Mouse (Mus musculus): Measurements from ENCODE around the gene Gpr157. TPM values are rescaled to one million over a fixed set of nuclear protein-coding genes. Genes with fewer than 3 reads are reported as not detected.

Gpr157 gene
- 3.6 and 3.7 TPM in 2 replicates for polyA plus RNA-seq (2012; rRNA removed; ENCODE audit: low replicate concordance)

DNA sequence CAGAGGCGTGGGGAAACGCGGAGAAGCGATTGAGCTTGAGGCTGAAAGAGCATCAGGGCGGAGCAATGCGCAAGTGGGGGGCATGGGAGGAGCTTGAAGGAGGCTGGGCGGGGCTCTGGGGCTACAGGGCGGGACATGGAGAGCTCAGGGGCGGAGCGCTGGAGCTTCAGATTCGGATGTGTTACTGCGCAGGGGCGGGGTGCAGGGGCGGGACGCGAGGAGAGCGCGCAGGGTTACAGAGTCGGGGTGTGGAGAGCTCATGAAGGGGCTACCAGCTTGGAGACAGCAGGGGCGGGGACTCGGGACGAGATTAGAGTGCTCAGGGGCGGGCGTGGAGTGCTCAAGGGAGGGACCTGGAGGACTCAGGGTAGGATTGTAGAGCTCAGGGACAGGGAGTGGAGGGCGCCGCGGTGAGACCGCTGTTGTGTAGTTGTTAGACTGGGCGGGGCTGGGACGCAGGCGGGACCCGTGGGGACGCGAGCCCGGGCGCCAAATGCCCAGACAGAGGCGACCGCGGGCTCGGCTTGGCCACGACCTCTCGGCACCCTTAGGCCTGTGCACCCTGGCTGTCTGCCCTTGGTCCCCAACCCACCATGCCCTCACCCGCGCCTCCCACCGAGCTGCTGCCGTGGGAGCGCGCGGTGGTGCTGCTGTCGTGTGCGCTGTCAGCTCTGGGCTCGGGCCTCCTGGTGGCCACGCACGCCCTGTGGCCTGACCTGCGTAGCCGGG is at the start of gene Gpr157:
TSS of gene Gpr157 (plus strand) at position 205 of the 729 bp plus-strand sequence.

DNA sequence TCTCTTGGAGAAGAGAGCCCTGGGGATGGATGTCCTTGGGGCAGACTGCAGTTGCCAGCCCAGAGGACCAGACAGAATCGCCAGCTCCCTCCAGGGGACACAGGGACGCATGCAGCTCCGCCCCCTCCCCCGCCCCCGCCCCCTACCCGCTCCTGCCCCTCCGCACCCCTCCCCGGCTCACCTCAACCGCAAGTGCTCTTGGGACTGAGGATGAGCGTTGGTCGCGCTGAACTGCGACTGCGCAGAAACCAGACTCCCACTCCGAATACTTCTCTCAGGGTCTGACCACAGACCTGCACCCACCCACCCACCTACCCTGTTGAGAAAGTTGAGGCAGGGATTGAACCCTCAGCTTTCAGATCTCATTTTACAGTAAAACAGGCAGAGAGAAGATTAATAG is 31.9 kb downstream of the Gpr157 start, which contains the start of gene Slc2a5:
TSS of gene Slc2a5 (plus strand) at position 229 of the 400 bp plus-strand sequence.

Other genes starting within 250 kb of the Gpr157 start
- gene Spsb1, start 132.3 kb upstream of the Gpr157 start, polyA plus RNA-seq (2012; rRNA removed; ENCODE audit: low replicate concordance) = 20.8 and 30.3 TPM in 2 replicates
- gene H6pd, start 78.3 kb upstream of the Gpr157 start, polyA plus RNA-seq (2012; rRNA removed; ENCODE audit: low replicate concordance) = 15.0 and 25.2 TPM in 2 replicates
- gene Slc2a5, start 31.9 kb downstream of the Gpr157 start, polyA plus RNA-seq (2012; rRNA removed; ENCODE audit: low replicate concordance) = 164 and 279 TPM in 2 replicates
- 63.9 and 194 TPM in 2 replicates for gene Slc2a7, start 61.6 kb downstream of the Gpr157 start, polyA plus RNA-seq (2012; rRNA removed; ENCODE audit: low replicate concordance)
- gene Car6, start 114.0 kb downstream of the Gpr157 start, polyA plus RNA-seq (2012; rRNA removed; ENCODE audit: low replicate concordance) = not detected in 2 replicates
- gene Eno1, start 149.4 kb downstream of the Gpr157 start, polyA plus RNA-seq (2012; rRNA removed; ENCODE audit: low replicate concordance) = 467 and 479 TPM in 2 replicates
- 39.8 and 44.9 TPM in 2 replicates for gene Rere, start 194.3 kb downstream of the Gpr157 start, polyA plus RNA-seq (2012; rRNA removed; ENCODE audit: low replicate concordance)